In the genomic region with DNA sequence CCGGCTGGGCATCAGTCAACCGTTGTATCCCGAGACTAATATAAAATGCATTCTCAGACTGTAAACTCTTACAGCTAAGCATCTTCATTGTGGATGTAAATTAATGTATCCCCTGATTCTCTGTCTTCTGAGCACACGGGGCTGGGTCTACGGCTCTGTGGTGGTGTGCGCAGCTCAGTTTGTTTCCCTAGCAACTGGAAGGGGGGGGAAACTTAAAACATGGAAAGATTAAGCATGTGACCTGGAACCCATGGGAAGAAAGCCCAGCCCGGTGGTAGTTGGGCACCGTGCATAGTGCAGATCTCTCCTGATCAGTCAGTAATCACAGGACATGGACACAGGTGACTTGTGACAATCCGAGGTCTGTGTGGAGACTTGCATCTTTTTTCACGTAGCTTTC, we compare ENCODE assay signal across 14 mouse cellular contexts.
A peak's percentile ranks its signal among the peaks of the same experiment; 100 is the strongest.
DNase-seq lines count a peak whose midpoint lies in the region; ATAC-seq lines count a peak whose summit lies in the region.
"Had no signal": no experiment of that assay in that cellular context is flagged by ENCODE, and none has a peak within 500 bp of the region (broad histone marks: within the 10 kb centered on the region; RNA-seq: fewer than 3 reads in every experiment).

No protein-coding gene starts in this region.

- H3K4me3 ChIP-seq in forebrain, embryonic 12.5 days (replicated peaks), result no peak overlapping the region
- H3K4me3 ChIP-seq in hindbrain, embryonic 13.5 days, result no peak overlapping the region
- H3K4me3 ChIP-seq in midbrain, embryonic 16.5 days (ENCODE audit: low read depth, low read length), result no peak overlapping the region
- H3K4me3 ChIP-seq: embryonic facial prominence, embryonic 15.5 days; limb, embryonic 10.5 days; liver, embryonic 13.5 days; megakaryocyte, embryonic 14.5 days had no signal

- H3K36me3 ChIP-seq in forebrain, embryonic 12.5 days (replicated peaks), result no peaks in the 10 kb centered on the region
- no peaks in the 10 kb centered on the region for H3K36me3 ChIP-seq in hindbrain, embryonic 13.5 days
- no peaks in the 10 kb centered on the region for H3K36me3 ChIP-seq in midbrain, embryonic 16.5 days (ENCODE audit: control insufficient read depth, insufficient read depth, low read length)
- H3K36me3 ChIP-seq: embryonic facial prominence, embryonic 15.5 days; limb, embryonic 10.5 days; liver, embryonic 13.5 days had no signal

- WGBS in forebrain, embryonic 12.5 days, result 69% methylated on average over 10 of the region's 10 CpGs
- 31% methylated on average over 10 of the region's 10 CpGs for WGBS in hindbrain, embryonic 13.5 days
- 17% methylated on average over 10 of the region's 10 CpGs for WGBS in midbrain, embryonic 16.5 days

- H3K27ac ChIP-seq in forebrain, embryonic 12.5 days, result no peak overlapping the region
- H3K27ac ChIP-seq in hindbrain, embryonic 13.5 days, result peak overlapping the region; percentile 53
- no peak overlapping the region for H3K27ac ChIP-seq in midbrain, embryonic 16.5 days (ENCODE audit: low read length)
- H3K27ac ChIP-seq: embryonic facial prominence, embryonic 15.5 days; kidney, postnatal 0 days; limb, embryonic 10.5 days; liver, embryonic 13.5 days had no signal

- peak; percentile 48 for DNase-seq in brain, adult 2 months (ENCODE audit: low read depth, low spot score)
- no peak for DNase-seq in yolk sac, embryonic 10.5 days (ENCODE audit: low spot score)
- DNase-seq in left cerebral cortex, adult 11 months (ENCODE audit: low spot score), result no peak
- DNase-seq in kidney, postnatal 14 days, result no peak
- DNase-seq: cerebellum, adult 18-20 months; gastrocnemius, postnatal 14 days; liver, embryonic 13.5 days had no signal

- H3K27me3 ChIP-seq in forebrain, embryonic 12.5 days, result 0 out of 2 replicates have a peak, but pooled peaks cover 5% of the 10 kb centered on the region
- peaks cover 5% of the 10 kb centered on the region; the same call in 1 of the 2 replicates for H3K27me3 ChIP-seq in hindbrain, embryonic 13.5 days
- H3K27me3 ChIP-seq in midbrain, embryonic 16.5 days (ENCODE audit: control insufficient read depth, insufficient read depth, low read depth, low read length), result no peaks in the 10 kb centered on the region
- H3K27me3 ChIP-seq: embryonic facial prominence, embryonic 15.5 days; liver, embryonic 13.5 days; megakaryocyte, embryonic 14.5 days had no signal

- H3K4me2 ChIP-seq in forebrain, embryonic 12.5 days, result no peak overlapping the region
- H3K4me2 ChIP-seq in hindbrain, embryonic 13.5 days, result no peak overlapping the region
- H3K4me2 ChIP-seq in midbrain, embryonic 16.5 days (ENCODE audit: low read length), result peak overlapping the region; percentile 34
- H3K4me2 ChIP-seq: embryonic facial prominence, embryonic 15.5 days; liver, embryonic 13.5 days had no signal

- peak; percentile 55 for ATAC-seq in forebrain, embryonic 12.5 days (ENCODE audit: low FRiP score)
- peak; percentile 70 for ATAC-seq in hindbrain, embryonic 13.5 days (ENCODE audit: low FRiP score)
- ATAC-seq in midbrain, embryonic 16.5 days, result peak; percentile 79

- no peak overlapping the region for H3K9ac ChIP-seq in forebrain, embryonic 12.5 days
- no peak overlapping the region for H3K9ac ChIP-seq in hindbrain, embryonic 13.5 days
- no peak overlapping the region for H3K9ac ChIP-seq in midbrain, embryonic 16.5 days (ENCODE audit: low read depth, low read length)
- H3K9ac ChIP-seq: embryonic facial prominence, embryonic 15.5 days; liver, embryonic 13.5 days had no signal

- H3K9me3 ChIP-seq in forebrain, embryonic 12.5 days, result no peaks in the 10 kb centered on the region
- no peaks in the 10 kb centered on the region for H3K9me3 ChIP-seq in hindbrain, embryonic 13.5 days
- no peaks in the 10 kb centered on the region for H3K9me3 ChIP-seq in midbrain, embryonic 16.5 days (replicated peaks; ENCODE audit: control insufficient read depth, low read length, poor library complexity, severe bottlenecking)
- H3K9me3 ChIP-seq: embryonic facial prominence, embryonic 15.5 days; limb, embryonic 10.5 days; liver, embryonic 13.5 days had no signal

- H3K4me1 ChIP-seq in forebrain, embryonic 12.5 days, result peaks cover 36% of the 10 kb centered on the region
- H3K4me1 ChIP-seq in hindbrain, embryonic 13.5 days (replicated peaks), result peaks cover 42% of the 10 kb centered on the region
- peaks cover 23% of the 10 kb centered on the region for H3K4me1 ChIP-seq in midbrain, embryonic 16.5 days (ENCODE audit: control insufficient read depth, insufficient read depth, low read length)
- H3K4me1 ChIP-seq: embryonic facial prominence, embryonic 15.5 days; liver, embryonic 13.5 days; megakaryocyte, embryonic 14.5 days had no signal
